Mouse (Mus musculus) left cerebral cortex, adult 2 months (tissue): Measurements from ENCODE around the gene Plxna4. TPM values are rescaled to one million over a fixed set of nuclear protein-coding genes. Genes with fewer than 3 reads are reported as not detected.

ENCODE experiments used
- DNase-seq, 2 experiments: peaks; one replicate each; pipeline ENCODE4 v3.0.0; 2021 to 2022; ENCODE audit warnings: low spot score in 2 of 2, mixed read lengths in 1 of 2; ENCODE audit errors: extremely low spot score in 1 of 2
- H3K27ac ChIP-seq: fragments of 200-600 bp; 2 replicates; pipeline ENCODE4 v1.8.1; 2022
- H3K4me3 ChIP-seq: fragments of 200-600 bp; 2 replicates; pipeline ENCODE4 v1.8.1; 2022
- CTCF ChIP-seq: fragments of 200-600 bp; IDR thresholded peaks from 2 replicates; pipeline ENCODE4 v1.8.1; 2022; ENCODE audit warnings: antibody characterized with exemption, mild to moderate bottlenecking, moderate library complexity
- intact Hi-C: fragments of 180-260 bp; cut with DNase I; formaldehyde crosslinking; loops from one replicate; pipeline ENCODE4 v1.15.1; 2025
- total RNA-seq, 2 experiments: library from RNA; stranded (reverse); gene quantifications; 2 replicates each; pipeline ENCODE4 v1.2.3; 2021

The Plxna4 gene
- total RNA-seq, 2 experiments from 2014 or later, result 70.2 to 71.6 TPM

- no peak for DNase-seq
- no peak for TF ChIP-seq CTCF
- H3K27ac ChIP-seq, result no peak overlapping the region
- intact Hi-C loops, result no loop called here
- H3K4me3 ChIP-seq, result no peak overlapping the region
Measured at GRCm38 (mm10) chr6:32465129-32465528, 122.9 kb downstream of the Plxna4 start.

GRCm38 (mm10) chr6:32464637-32465036 lies 123.4 kb downstream of the Plxna4 start:
- Histone ChIP-seq H3K4me3 (no peak overlapping the region), H3K27ac (no peak overlapping the region)
- no peak for DNase-seq
- intact Hi-C loops, result no loop called here
- no peak for TF ChIP-seq CTCF

DNA sequence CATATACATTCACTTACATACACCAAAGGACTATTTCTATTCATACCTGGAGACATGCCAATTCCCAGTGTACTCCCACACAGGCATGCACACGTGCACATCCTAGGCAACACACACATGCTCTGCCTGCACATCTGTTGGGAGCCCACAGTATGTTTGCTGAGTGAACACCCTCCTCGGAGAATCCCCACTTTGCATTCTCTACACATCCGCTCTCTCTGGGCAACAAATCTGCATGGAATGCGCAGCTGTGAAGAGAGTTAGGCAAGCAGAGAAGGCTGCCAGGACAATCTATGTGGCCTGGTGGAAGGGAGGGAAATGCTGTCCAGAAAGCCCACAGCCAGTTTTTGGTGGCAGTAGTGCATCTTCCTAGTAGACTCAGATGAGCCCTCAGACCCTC lies 123.9 kb downstream of the Plxna4 start:
- TF ChIP-seq CTCF, result no peak
- Histone ChIP-seq H3K4me3 (no peak overlapping the region), H3K27ac (no peak overlapping the region)
- intact Hi-C loops, result no loop called here
- DNase-seq, result no peak

DNA sequence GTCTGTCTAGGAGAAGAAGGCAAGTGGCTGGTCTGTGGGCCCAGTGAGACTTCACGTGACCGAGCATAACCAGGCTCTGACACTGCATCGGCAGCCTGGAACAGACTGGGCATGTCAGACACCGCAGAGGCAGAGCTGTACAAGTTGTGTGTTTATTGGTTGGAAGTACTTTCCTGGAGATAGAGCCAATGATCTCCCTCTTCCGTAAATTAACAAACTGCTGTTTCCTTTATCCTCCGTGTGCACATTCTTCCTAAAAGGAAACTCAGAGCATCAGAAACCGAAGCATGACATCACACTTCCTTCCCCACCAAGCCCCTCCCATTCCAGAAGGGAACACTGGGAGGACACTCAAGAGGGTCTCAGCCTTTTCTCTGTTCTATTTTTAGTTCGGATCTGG lies 127.6 kb downstream of the Plxna4 start:
- no peak for TF ChIP-seq CTCF
- DNase-seq, result no peak
- no peak overlapping the region for H3K4me3 ChIP-seq
- intact Hi-C loops, result no loop called here
- H3K27ac ChIP-seq, result no peak overlapping the region

DNA sequence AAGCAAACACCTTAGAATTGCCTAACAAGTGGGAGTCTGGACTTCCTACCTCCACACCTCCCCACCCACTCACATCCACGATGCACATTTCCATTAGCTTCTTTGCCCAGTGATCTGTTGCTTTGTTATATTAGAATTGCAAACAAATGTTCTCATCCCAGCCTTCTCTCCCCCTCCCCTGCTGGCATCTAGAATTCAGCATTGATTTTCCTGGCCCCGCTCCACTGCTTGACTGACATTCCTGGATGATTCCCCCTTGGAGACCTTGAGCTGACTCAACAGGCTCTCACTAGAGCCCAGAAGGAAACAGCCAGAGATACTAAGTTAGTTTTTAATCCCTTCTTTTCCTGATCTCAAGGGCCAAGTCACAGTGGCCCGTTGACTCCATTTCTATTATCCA lies 131.4 kb downstream of the Plxna4 start:
- no peak for TF ChIP-seq CTCF
- no peak for DNase-seq
- Histone ChIP-seq H3K27ac (no peak overlapping the region), H3K4me3 (no peak overlapping the region)
- intact Hi-C loops, result no loop called here

- Histone ChIP-seq H3K4me3 (no peak overlapping the region), H3K27ac (peak overlapping the region; percentile 53)
- intact Hi-C loops, result no loop called here
- DNase-seq, result peak in 1 of 2 experiments; percentile 32
- no peak for TF ChIP-seq CTCF
Measured at GRCm38 (mm10) chr6:32451851-32452250, 136.1 kb downstream of the Plxna4 start.

DNA sequence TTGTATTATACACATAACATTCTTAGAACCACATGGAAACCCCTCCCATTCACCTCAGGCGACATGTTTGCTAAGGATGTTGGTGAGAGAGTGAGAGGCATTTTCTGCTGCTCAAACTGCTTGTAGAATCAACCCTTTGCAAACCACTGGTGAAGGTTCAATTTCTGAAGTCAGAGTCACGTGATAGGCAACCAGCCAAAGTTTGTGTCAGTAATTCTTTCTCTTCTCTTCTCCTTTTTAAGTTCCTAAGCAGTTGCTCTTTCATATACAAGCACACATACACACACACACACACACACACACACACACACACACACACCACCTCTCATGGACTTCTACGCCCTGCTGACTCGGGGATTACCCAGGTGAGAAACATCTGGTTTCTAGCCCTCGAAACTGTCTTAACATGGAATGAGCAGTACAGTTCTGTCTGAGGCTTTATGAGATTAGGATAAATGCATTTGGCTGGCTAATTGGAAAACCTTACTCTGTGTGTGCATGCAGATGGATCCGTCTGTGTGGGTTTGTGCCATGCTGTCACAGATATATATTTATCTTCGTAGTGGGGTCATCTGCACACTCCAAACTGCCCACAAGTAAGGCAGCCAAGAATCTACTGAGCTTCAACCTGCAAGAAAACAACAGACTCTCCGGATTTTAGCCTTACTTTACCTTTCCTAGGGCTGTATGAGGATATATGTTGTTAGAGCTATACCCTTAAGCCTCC lies 138.6 kb downstream of the Plxna4 start:
- no peak overlapping the region for H3K4me3 ChIP-seq
- TF ChIP-seq CTCF, result no peak
- H3K27ac ChIP-seq, result no peak overlapping the region
- no peak for DNase-seq
- intact Hi-C loops, result no loop called here

DNA sequence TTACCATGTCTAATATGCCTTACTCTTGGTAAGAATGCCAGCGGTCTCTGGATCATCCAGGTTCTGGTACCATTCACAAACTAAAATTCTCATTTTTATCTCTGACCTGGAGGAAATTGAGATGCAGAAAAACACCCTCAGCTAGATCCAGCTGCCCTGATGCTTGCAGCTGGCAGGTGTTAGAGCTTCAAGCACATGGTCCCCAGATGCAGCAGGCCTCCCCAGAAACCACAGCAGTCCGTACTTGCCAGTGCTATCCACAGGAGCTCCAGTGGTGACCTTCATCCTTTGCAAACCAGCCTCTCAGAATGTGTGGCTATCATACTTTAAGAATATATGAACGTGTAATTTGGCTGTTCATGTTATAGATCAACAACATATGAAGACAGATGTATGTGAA lies 139.2 kb downstream of the Plxna4 start:
- no peak for TF ChIP-seq CTCF
- Histone ChIP-seq H3K4me3 (no peak overlapping the region), H3K27ac (no peak overlapping the region)
- no peak for DNase-seq
- intact Hi-C loops, result no loop called here

GRCm38 (mm10) chr6:32446276-32446675 lies 141.7 kb downstream of the Plxna4 start:
- intact Hi-C loops, result no loop called here
- no peak for DNase-seq

GRCm38 (mm10) chr6:32445246-32445645 lies 142.7 kb downstream of the Plxna4 start:
- Histone ChIP-seq H3K27ac (peak overlapping the region; percentile 58; the same call in 1 of the 2 replicates), H3K4me3 (no peak overlapping the region)
- no peak for TF ChIP-seq CTCF
- intact Hi-C loops, result no loop called here
- DNase-seq, result no peak

More at GRCm38 (mm10) chr6:32446276-32446675, 141.7 kb downstream of the Plxna4 start:
- peak overlapping the region; percentile 40 for H3K27ac ChIP-seq
- TF ChIP-seq CTCF, result no peak
- H3K4me3 ChIP-seq, result no peak overlapping the region

GRCm38 (mm10) chr6:32444393-32444792 lies 143.6 kb downstream of the Plxna4 start:
- TF ChIP-seq CTCF, result no peak
- Histone ChIP-seq H3K27ac (peak overlapping the region; percentile 58), H3K4me3 (no peak overlapping the region)
- intact Hi-C loops, result no loop called here
- no peak for DNase-seq

GRCm38 (mm10) chr6:32443679-32444078 lies 144.3 kb downstream of the Plxna4 start:
- Histone ChIP-seq H3K4me3 (no peak overlapping the region), H3K27ac (peak overlapping the region; percentile 58)
- intact Hi-C loops, result no loop called here
- no peak for TF ChIP-seq CTCF
- no peak for DNase-seq

DNA sequence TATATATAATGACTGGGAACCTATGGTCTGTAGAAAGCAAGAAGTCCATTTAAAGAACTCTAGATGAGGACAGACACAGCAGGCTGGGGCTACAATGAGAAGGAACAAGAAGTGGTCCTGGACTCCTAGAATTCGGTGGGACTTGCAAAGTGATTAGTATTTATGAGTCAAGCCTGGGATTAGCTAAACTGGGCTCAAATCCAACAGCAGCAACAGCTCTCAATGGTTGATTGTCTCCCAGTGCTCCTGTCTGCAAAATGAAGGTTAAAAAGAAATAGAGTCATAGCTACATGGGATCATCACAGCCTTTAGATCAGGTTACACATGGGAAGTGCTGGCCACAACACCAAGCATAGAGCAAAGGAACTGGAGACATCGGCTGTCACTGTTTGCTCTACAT lies 148.6 kb downstream of the Plxna4 start:
- H3K4me3 ChIP-seq, result no peak overlapping the region
- no peak for DNase-seq
- intact Hi-C loops, result no loop called here
- TF ChIP-seq CTCF, result no peak
- H3K27ac ChIP-seq, result no peak overlapping the region
